Mouse (Mus musculus) embryonic facial prominence, embryonic 13.5 days (tissue): ENCODE measurements at regions not wholly inside any gene's neighbourhood (a gene's known extent, or its start where the extent isn't known, plus 50 kb on each side); places are given as distances from the start of the nearest gene placed in this dataset.

Experiments used
- ATAC-seq: fragments of 200-750 bp; cut with Nextera tagmentation; 2 replicates; pipeline ENCODE4 v1.8.0; 2017; ENCODE audit warnings: low read depth; ENCODE audit not compliant: insufficient number of reproducible peaks, insufficient read depth, low FRiP score, low TSS enrichment
- H3K27ac ChIP-seq: fragments of 300-500 bp; sonication (generic); 2 replicates; pipeline ENCODE4 v1.5.1; 2015; ENCODE audit warnings: moderate library complexity, mild to moderate bottlenecking, inconsistent platforms
- H3K27me3 ChIP-seq: fragments of 300-500 bp; sonication (generic); 2 replicates; pipeline ENCODE4 v1.6.1; 2015; ENCODE audit warnings: mild to moderate bottlenecking, inconsistent platforms
- H3K36me3 ChIP-seq: fragments of 300-500 bp; sonication (generic); 2 replicates; pipeline ENCODE4 v1.6.1; 2015; ENCODE audit warnings: mild to moderate bottlenecking, inconsistent platforms
- H3K4me1 ChIP-seq: fragments of 300-500 bp; sonication (generic); 2 replicates; pipeline ENCODE4 v1.6.1; 2015; ENCODE audit warnings: inconsistent platforms
- H3K4me2 ChIP-seq: fragments of 300-500 bp; sonication (generic); 2 replicates; pipeline ENCODE4 v1.6.1; 2015; ENCODE audit warnings: moderate library complexity, mild to moderate bottlenecking, inconsistent platforms
- H3K4me3 ChIP-seq: fragments of 300-500 bp; sonication (generic); 2 replicates; pipeline ENCODE4 v1.5.1; 2015; ENCODE audit warnings: mild to moderate bottlenecking, inconsistent platforms
- H3K9ac ChIP-seq: fragments of 300-500 bp; sonication (generic); 2 replicates; pipeline ENCODE4 v1.6.1; 2015; ENCODE audit warnings: mild to moderate bottlenecking, inconsistent platforms
- H3K9me3 ChIP-seq: fragments of 300-500 bp; sonication (generic); 2 replicates; pipeline ENCODE4 v1.6.1; 2016; ENCODE audit warnings: inconsistent platforms
- WGBS: fragments of 180-500 bp; shearing (Covaris S2); methylation state at CpG from one replicate; pipeline ENCODE4 v1.1.7; 2015; ENCODE audit warnings: mixed read lengths; 5-methylcytosine and 5-hydroxymethylcytosine counted together

DNA sequence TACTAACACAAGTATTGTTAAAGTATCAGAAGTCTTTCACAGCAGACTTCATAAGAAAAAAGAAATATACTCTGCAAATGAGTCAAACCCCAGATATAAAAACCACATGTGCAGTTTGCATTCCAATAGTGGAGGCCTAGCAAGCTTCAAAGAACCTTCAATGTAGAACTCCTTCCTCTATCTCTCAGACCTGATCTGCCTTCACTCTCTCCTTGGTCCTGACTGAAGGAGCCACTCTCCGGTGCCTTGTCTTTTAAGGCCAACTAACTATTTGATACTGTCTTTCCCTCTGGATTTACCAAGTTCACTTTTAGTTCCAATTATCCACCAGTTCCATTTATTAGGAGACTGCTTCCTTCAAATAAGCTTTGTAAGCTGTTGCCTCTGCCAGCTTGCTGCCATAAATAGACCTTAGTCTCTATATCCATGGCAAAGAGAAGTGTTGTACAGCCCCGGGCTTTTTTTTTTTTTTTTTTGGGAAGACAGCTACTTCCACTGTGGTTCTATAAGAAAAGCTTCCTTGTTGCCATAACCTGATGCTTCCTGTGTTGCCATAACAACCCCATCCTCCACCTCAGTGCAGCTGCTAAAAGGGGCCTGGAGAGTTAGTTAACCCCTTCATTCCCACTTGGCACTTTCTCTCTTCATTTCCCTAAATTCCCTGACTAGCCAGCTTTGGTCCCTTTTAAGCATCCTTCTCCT is 266.5 kb upstream of the Tbl1xr1 start:
- Histone ChIP-seq H3K27me3 (no peaks in the 10 kb centered on the region), H3K4me3 (no peak overlapping the region), H3K9ac (no peak overlapping the region), H3K27ac (peak overlapping the region; percentile 58; the same call in 1 of the 2 replicates), H3K4me2 (no peak overlapping the region), H3K4me1 (peaks cover 19% of the 10 kb centered on the region), H3K36me3 (no peaks in the 10 kb centered on the region), H3K9me3 (no peaks in the 10 kb centered on the region)
- no peak; the same call in 1 of the 2 replicates for ATAC-seq
- WGBS: 3% methylated on average over 2 of the region's 2 CpGs

DNA sequence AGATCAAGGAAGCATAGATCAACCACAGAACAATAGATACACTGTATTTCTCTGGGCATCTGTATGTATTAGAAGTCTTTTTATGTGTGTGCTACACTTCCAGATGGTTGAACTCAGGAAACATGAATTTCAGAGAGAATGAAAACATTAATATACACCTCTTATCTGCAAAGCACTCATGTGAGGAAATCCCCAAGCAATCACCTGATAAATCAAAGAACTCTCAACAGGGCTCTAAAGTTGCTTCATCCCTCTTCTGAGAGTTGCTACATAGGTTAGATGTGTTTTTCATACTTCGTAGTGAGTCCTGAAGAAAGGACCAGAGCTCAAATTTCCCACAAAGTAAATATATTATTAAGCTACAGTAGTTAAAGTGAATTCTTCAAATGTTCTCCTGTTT is 263.1 kb upstream of the Tbl1xr1 start:
- Histone ChIP-seq H3K4me1 (peaks cover 24% of the 10 kb centered on the region), H3K36me3 (no peaks in the 10 kb centered on the region), H3K27me3 (no peaks in the 10 kb centered on the region), H3K4me2 (no peak overlapping the region), H3K27ac (no peak overlapping the region), H3K9ac (no peak overlapping the region), H3K9me3 (no peaks in the 10 kb centered on the region), H3K4me3 (no peak overlapping the region)
- ATAC-seq: no peak
- WGBS: 28% methylated on average over 1 of the region's 1 CpGs

DNA sequence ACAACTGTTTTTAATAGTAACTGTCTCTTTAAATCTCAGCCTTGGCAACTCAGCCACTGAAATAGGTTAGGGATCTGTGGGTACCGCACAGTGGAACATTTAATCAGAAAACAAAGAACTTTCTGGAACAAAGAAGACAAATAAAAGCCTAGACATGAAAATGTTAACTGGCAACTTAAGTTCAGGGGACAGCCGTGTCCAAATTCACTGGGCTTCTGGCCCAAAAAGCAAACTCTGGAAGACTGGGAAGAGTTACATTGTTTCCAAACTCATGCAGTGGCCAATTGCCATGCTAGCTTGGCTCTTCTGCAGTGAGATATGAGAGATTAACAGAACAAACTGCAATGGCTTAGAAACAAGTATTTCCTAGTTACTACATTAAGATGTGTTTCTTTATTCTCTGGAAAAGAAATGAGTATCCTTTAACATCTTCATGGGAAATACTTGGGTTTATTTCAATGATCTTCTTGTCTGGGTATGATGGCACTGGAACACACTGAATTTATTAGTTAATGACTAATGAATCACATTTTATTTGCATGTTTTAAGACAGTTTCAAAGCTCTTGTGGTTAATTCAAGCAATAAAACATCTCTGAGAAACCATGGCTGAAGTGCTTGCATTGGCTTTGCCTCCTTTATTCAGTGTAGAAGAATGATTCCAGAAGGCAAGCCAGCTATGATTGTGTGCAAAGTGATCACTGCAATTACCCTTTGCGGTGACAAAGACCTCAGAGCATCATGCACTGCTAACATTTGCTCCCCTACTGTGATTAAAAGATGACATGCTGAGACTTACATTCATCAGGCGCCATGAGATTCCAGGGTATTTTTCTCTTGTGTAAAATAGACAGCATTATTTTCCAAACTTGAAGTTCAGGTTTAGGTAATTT is 259.2 kb upstream of the Tbl1xr1 start:
- no peak overlapping the region for H3K4me3 ChIP-seq
- H3K27ac ChIP-seq: no peak overlapping the region
- no peak for ATAC-seq
- H3K4me2 ChIP-seq: no peak overlapping the region
- H3K9me3 ChIP-seq: no peaks in the 10 kb centered on the region
- no peaks in the 10 kb centered on the region for H3K36me3 ChIP-seq
- 45% methylated on average over 4 of the region's 4 CpGs for WGBS
- H3K4me1 ChIP-seq: peaks cover 23% of the 10 kb centered on the region
- H3K27me3 ChIP-seq: no peaks in the 10 kb centered on the region
- H3K9ac ChIP-seq: no peak overlapping the region

DNA sequence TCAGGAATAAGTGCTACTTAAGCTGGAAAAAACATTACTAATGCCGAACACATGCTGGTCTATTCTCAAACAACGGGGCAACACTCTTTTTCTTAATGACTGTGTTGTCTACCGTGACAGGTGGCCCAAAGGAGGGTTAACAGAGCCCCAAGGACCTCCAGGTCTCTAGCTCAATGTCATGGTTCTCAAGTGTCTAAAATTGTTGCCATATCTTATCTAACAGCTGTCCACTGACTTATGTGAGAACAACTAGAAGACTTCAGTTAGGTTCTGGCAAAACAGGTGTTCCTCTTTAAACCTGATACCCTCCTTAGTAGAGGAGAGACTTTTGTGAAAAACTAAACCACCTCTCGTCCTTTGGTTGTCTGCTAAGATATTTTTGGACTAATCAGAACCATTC is 257.4 kb upstream of the Tbl1xr1 start:
- Histone ChIP-seq H3K27me3 (no peaks in the 10 kb centered on the region), H3K9ac (no peak overlapping the region), H3K4me1 (peaks cover 23% of the 10 kb centered on the region), H3K4me3 (no peak overlapping the region), H3K4me2 (no peak overlapping the region), H3K27ac (no peak overlapping the region), H3K36me3 (no peaks in the 10 kb centered on the region), H3K9me3 (no peaks in the 10 kb centered on the region)
- no peak for ATAC-seq
- 24% methylated on average over 4 of the region's 4 CpGs for WGBS

DNA sequence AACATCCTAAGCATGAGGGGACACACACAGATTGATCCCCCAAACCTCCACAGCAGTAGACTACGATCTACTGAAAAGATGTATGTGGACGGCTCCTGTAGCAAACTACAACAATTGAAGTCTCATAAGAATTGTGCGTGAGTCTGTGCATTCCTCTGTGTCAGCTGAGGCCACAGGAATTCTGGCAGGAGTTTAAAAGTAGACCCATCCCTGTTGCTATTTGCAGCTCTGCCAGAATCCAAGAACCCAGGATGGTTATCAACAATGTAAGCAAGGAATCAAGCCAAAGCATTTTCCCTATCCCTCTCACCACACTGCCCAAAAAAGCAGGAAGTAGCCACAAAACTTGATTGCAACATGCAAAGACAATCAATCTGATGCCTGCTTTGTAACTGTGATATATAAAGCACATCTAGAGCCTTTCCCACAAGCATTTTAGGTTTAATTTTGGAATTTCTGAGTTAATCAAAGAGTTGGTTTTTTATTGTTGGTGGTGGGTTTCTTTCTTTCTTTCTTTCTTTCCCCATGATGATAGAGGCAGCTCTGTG is 256.3 kb upstream of the Tbl1xr1 start:
- no peaks in the 10 kb centered on the region for H3K27me3 ChIP-seq
- no peaks in the 10 kb centered on the region for H3K9me3 ChIP-seq
- H3K9ac ChIP-seq: no peak overlapping the region
- 28% methylated on average over 3 of the region's 3 CpGs for WGBS
- no peaks in the 10 kb centered on the region for H3K36me3 ChIP-seq
- peaks cover 23% of the 10 kb centered on the region for H3K4me1 ChIP-seq
- H3K4me3 ChIP-seq: no peak overlapping the region
- no peak overlapping the region for H3K4me2 ChIP-seq
- ATAC-seq: no peak
- H3K27ac ChIP-seq: no peak overlapping the region

DNA sequence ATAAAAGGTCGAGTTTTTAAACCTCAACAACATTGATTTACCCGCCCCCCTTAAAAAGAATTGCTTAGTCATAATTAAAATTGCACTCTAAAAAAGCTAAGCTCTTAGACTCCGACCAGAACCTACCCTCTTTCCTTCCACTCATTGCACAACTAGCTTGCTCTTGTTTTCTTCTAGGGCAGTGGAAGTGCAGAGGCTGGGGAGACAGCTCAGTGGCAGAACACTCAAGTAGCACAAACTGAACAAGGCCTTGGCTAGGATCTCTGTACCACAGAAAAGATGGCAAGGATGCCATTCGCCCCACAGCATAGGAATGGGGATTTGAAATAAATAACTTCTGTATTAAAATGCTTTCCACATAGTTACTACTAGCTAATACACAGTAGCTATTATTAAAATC is 253.8 kb upstream of the Tbl1xr1 start:
- Histone ChIP-seq H3K27ac (no peak overlapping the region), H3K4me1 (peaks cover 18% of the 10 kb centered on the region), H3K27me3 (no peaks in the 10 kb centered on the region), H3K4me3 (no peak overlapping the region), H3K4me2 (no peak overlapping the region), H3K36me3 (no peaks in the 10 kb centered on the region), H3K9ac (no peak overlapping the region), H3K9me3 (no peaks in the 10 kb centered on the region)
- ATAC-seq: no peak
- WGBS: 76% methylated on average over 4 of the region's 4 CpGs

DNA sequence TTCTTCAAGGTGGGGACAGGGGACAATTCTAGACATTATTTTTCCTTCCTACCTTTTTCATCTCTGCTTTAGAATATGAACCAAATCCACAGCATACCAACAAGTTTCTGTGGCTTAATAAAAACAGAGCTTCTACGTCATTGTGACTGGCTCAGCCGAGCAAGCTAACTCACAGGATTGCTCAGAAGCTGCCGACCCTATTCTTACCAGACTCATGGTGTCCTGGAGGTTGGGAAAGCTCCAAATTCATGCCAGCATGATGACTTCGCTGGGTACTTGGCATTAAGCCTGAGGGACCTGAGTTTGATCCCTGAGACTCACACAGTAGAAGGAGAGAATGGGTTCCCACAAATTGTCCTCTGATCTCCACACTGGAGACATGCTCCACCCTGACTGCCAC is 253.1 kb upstream of the Tbl1xr1 start:
- Histone ChIP-seq H3K27ac (no peak overlapping the region), H3K4me1 (peaks cover 18% of the 10 kb centered on the region), H3K9ac (no peak overlapping the region), H3K36me3 (no peaks in the 10 kb centered on the region), H3K27me3 (no peaks in the 10 kb centered on the region), H3K9me3 (no peaks in the 10 kb centered on the region), H3K4me2 (no peak overlapping the region), H3K4me3 (no peak overlapping the region)
- 72% methylated on average over 4 of the region's 4 CpGs for WGBS
- no peak for ATAC-seq

DNA sequence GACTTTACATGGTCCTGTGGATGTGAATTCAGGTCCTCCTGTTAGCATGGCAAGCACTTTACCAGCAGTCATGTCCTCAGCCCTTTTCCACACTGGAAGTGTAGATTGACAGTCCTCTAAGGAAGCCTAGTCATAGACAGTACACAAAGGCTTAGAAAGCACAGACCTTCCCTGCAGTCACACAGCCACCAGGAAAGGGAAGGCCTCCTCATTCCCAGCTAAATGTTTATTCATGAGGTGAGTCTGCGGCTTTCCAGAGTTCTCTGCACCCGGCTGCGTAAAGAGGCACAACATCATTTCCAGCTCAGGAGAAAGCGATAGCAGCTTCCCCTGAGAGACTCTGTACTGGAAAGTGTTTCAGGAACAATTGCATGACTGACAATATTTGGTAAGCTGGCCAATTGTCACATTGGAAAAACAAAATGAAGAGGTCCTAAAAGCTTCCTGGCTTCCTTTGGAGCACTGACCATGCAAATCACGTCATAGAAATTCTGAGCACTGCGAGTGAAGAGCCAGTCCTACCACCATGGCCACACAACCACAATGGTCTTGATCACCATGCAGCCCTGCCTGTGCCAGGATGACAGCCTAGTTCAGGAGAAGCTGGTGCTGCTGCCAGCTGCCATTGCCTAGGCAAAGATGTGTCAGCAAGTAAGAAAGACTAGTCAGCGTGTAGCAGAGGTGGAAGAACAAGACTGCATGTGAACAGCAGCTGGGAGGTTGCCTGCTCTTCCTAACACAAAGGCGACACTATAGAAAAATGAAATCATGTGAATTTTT is 252.2 kb upstream of the Tbl1xr1 start:
- H3K4me1 ChIP-seq: peaks cover 18% of the 10 kb centered on the region
- H3K36me3 ChIP-seq: no peaks in the 10 kb centered on the region
- H3K27ac ChIP-seq: no peak overlapping the region
- no peaks in the 10 kb centered on the region for H3K27me3 ChIP-seq
- H3K9ac ChIP-seq: no peak overlapping the region
- no peaks in the 10 kb centered on the region for H3K9me3 ChIP-seq
- no peak for ATAC-seq
- H3K4me2 ChIP-seq: no peak overlapping the region
- 57% methylated on average over 8 of the region's 8 CpGs for WGBS
- no peak overlapping the region for H3K4me3 ChIP-seq

DNA sequence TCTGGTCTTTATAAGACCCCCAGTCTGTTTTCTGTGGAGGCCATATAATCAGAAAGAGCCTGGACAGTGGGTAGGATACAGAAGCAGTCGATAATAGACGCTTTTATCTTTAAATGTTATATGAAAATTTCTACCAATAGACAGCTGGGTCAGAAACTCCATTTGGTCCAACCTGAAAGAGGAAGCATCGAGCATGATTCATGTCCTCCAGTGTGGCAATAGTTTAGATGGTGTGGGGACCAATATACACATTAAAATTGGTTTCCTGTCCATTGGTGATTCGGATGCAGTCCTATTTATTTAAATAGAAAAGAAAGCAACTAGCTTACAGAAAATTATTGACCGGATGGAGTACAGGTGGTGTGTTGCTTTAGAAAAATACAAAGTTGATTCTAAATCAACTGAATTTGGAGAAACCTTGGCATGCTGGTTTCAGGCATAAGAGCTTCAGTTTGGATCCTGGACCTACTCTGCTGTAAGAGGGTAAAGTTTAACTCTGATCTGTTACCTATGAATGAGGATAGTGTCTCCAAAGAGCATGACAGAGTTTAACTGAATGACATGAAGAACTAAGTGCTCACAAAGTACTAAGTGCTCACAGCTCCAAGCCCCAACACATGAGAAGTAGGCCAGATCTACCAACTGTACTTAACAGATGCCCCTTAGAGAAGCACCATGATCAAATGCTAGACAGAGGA is 251.4 kb upstream of the Tbl1xr1 start:
- H3K4me1 ChIP-seq: peaks cover 12% of the 10 kb centered on the region
- no peaks in the 10 kb centered on the region for H3K27me3 ChIP-seq
- no peak for ATAC-seq
- H3K36me3 ChIP-seq: no peaks in the 10 kb centered on the region
- no peak overlapping the region for H3K4me2 ChIP-seq
- H3K9me3 ChIP-seq: no peaks in the 10 kb centered on the region
- WGBS: 86% methylated on average over 5 of the region's 5 CpGs
- H3K4me3 ChIP-seq: no peak overlapping the region
- H3K27ac ChIP-seq: no peak overlapping the region
- no peak overlapping the region for H3K9ac ChIP-seq

DNA sequence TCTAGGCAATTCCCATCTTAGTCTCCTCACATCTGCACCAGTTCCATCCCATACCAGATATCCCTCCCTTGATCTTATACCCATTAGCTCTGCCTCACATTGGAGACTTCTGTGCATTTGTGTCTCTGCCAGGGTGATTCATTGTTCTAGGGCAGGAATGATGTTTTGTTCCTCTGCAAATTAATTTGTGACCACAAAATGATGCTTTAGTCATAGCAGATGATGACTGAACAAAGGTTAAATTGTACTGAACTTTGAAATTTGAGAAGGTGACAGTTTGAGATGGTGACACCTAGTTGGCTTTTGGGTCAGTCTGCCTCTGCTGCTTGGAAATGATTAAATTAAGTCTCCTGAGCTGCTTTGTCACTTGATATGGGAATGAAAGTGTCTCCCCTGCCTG is 248.8 kb upstream of the Tbl1xr1 start:
- Histone ChIP-seq H3K27me3 (no peaks in the 10 kb centered on the region), H3K4me1 (no peaks in the 10 kb centered on the region), H3K4me2 (no peak overlapping the region), H3K36me3 (no peaks in the 10 kb centered on the region), H3K27ac (no peak overlapping the region), H3K9me3 (no peaks in the 10 kb centered on the region), H3K4me3 (no peak overlapping the region), H3K9ac (no peak overlapping the region)
- ATAC-seq: no peak

DNA sequence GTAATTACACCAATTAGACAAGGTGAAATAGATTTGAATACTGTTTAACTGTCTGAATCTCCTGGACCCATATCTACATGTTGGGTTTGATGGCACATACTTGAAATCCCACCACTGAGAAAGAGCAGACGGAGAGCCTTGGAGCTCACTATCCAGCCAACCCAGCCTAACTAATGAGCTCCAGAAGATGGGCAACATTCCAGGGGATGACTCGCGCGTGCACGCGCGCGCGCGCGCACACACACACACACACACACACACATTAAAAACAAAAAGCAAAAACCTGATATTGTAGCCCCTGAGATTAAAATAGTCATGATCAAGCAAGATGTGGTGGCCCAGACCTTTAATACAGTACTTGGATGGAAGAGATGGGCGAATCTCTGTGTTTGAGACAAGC is 243.3 kb upstream of the Tbl1xr1 start:
- ATAC-seq: no peak
- H3K9me3 ChIP-seq: no peaks in the 10 kb centered on the region
- no peak overlapping the region for H3K9ac ChIP-seq
- no peaks in the 10 kb centered on the region for H3K4me1 ChIP-seq
- no peaks in the 10 kb centered on the region for H3K36me3 ChIP-seq
- H3K4me2 ChIP-seq: no peak overlapping the region
- no peak overlapping the region for H3K4me3 ChIP-seq
- WGBS: 80% methylated on average over 12 of the region's 12 CpGs
- no peak overlapping the region for H3K27ac ChIP-seq
- H3K27me3 ChIP-seq: no peaks in the 10 kb centered on the region
